Mouse (Mus musculus) megakaryocyte progenitor cell, adult 5-6 weeks (primary cell): Measurements from ENCODE around the gene Axin2. TPM values are rescaled to one million over a fixed set of nuclear protein-coding genes. Genes with fewer than 3 reads are reported as not detected.
"Not testable (repeated sequence)": the region's sequence is repeated elsewhere in the genome, so short reads cannot be mapped to it uniquely, and the experiment has no call there.

Experiments
- ATAC-seq: replicated peaks from 2 replicates; pipeline ENCODE4 v1.8.0; 2016; ENCODE audit warnings: mild to moderate bottlenecking, moderate TSS enrichment, inconsistent platforms; ENCODE audit not compliant: poor library complexity
- total RNA-seq, 2 experiments: library from RNA; stranded (forward) in 1 of 2; stranded (reverse) in 1 of 2; fragments of 157-497, 149-512 nt in 1 of 2; fragments of 200-1000 nt in 1 of 2; gene quantifications; 2 replicates each; pipeline versions ENCODE4 v1.2.3 to v1.2.4; 2015 to 2017

The Axin2 gene
- 0.49 and 0.71 TPM in 2 replicates for total RNA-seq (2015)
- total RNA-seq (2017), result 0.50 and 1.8 TPM in 2 replicates

GRCm38 (mm10) chr11:108920158-108920635, at the start of gene Axin2:
Gene Axin2, plus strand, starts transcription at chr11:108920349.
- peak; percentile 88 for ATAC-seq

DNA sequence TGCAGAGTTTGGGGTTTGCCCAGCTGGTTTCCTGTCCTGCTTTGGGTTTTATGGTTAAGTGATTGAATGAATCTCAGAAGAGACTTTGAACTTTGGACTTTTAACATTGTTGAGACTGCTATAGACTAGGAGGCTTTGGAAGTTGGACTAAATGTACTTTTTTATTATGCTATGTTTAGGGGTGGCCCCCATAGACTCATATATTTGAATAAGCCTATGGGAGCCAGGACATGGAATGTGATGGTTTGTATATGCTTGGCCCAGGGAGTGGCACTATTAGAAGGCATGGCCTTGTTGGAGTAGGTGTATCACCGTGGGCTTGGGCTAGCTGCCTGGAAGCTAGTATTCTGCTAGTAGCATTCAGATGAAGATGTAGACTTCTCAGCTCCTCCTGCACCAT, 48.9 kb upstream of the Axin2 start:
- not testable (repeated sequence) for ATAC-seq

DNA sequence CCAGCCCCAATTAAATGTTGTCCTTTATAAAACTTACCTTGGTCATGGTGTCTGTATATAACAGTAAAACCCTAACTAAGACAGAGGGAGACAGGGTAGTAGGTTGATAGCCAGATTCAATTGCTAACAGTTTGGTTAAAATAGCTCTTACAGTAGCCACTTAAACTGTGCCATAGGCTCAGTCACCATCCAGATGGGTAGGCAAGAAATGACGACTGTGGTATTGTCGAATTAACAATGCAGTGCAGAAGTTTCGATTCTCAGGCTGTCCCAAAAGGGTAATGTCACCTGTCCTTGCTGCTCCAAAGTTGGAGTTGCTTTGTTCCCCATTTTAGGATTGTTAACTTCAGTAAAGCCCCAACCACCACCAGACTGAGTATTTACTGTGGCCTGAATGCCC, 48.4 kb upstream of the Axin2 start:
- ATAC-seq, result no peak

DNA sequence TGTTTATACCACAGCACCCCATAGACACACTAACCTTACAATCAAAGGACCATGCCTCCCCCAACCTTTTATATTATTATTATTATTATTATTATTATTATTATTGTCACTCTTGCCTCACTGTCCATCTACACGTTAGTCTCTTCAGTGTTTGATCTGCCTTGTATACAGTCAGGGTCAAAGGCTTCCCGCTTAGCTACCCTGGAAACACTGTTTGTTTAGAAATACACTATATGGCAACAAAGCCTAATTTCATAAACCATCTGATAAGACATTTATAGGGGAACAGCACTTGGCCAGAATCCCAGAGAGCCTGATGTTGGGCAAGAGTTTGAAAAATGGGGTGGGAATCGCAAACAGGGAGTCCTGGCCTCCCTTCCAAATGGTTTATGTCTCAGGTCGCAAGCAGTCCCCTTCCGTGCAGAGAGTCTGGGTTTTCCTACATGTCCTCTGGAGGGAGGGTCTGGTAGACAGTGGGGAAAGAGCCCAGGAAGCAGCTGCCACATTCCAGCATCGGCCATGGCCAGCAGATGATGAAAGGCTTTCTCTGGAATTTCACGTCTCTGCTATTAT, 43.4 kb upstream of the Axin2 start:
- no peak for ATAC-seq

DNA sequence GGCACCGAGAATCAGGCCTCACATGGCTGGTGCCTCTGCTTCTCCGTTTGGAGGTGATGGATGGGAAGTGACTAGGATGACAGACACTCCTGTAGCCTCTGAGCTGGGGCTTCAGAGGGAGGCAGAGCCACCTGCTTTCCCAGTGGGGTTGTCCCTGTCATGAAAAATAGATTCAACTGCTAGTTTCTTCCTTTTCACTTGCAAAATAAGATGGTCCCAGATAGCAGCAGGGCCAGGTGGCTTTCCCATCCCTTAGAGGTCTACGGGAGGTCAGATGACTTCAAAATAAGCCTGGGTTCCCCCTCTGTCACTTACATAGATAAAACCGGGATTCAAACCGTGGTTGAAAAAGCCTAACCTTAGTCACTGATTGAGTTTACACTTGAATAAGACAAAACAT, 42.6 kb upstream of the Axin2 start:
- ATAC-seq, result no peak

DNA sequence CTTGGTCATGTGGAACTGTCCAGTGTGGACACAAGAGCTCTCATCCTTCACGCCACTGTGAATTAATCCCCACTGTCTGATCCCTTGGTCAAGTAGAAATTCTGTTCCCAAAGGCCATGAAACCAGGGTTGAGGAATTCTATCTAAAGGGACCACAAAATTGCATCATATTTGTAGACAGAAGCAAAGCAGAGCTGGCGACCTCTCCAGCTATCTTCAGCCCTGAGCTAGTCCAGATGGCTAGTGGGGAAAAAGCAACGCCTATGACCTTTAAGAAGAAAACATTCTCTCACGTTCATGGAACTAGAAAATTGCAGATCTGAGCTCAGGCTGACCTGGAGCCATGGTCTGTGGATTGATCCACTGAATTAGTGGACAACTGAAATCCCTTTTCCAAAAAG, 39.6 kb upstream of the Axin2 start:
- ATAC-seq, result no peak

DNA sequence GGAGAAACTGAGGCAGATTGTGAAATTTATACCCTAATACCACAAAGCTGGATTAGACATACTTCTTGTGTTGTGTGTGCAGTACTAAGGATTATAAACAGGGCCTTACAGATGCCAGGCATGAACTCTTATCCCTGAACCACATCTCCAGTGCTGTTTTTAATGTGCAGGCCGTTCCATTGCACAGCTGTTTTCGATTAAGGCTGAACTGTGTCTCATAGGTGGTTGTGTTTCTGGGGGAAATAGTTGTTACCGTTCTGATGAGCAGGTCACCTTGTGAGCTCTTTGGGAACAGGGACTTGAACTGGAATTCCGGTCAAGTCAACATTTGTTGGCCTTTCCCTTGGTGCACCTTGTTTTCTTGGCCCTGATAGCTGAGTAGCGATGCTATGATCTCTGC, 38.5 kb upstream of the Axin2 start:
- no peak for ATAC-seq

- ATAC-seq, result no peak
Observed at GRCm38 (mm10) chr11:108885276-108885896, 34.8 kb upstream of the Axin2 start.

GRCm38 (mm10) chr11:108886060-108886459, 34.1 kb upstream of the Axin2 start:
- 0 out of 2 replicates have a peak, but pooled peaks have one; percentile 42 for ATAC-seq

DNA sequence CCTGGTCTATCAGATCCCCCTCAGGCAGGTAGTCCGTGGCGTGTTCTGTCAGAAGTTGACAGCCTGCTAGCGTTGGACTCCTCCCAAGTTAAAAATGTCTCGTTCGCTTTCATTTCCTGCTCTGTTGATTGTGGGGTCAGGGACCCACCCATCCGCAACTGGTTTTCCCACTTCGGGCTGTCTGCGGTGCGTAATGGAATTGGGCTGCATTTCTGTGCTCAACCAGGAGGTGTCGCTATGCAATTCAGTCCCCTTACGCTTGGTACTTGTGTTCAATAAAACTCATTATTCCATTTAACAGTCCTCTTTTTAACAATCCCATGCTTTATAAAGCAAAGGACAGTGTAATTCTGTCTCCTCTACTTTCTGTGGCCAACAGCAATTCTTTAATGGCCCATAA, 31.0 kb upstream of the Axin2 start:
- no peak; the same call in 1 of the 2 replicates for ATAC-seq

DNA sequence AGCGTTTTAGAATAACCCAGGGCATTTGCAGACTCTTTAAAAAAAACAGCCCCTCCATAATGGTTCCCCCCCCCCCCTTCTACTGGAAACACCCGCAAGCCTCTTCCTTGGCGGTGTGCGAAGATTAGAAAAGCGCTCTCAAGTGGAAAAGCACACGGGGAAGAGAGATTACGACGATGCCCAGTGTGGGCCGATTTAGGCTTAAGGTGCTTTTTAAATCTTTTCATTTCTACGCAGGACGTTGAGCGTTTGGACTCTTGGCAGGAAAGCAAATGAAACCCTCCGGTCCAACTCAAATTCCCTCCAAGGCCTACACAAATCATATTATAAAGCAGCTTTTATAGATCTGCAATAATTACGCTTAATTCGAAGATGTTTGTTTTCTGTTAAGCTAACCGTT, 29.6 kb upstream of the Axin2 start:
- ATAC-seq, result no peak

- ATAC-seq, result no peak
Observed at GRCm38 (mm10) chr11:108891111-108891870, 28.9 kb upstream of the Axin2 start.

DNA sequence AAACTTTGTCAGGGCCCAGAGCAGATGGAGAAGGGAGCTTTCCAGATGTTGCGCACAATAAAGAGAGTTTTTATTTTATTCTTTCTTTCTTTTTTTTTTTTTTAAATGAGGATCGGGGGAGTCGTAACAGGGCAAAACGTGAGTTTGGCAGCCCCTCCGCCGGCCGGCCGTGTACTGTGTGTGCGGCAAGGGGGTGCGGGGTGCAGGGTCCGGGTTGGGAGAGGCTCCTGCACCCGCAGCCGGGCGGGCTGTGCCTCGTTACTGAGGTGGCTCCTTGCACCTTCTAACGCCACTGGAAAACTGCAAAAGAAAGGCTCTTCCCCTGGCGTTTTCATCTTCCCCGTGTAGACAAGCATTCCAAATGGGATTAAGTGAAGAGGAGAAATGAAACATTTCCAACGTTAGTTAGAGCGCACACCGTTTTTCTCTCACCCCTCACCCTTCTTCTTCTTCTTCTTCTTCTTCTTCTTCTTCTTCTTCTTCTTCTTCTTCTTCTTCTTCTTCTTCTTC, 28.2 kb upstream of the Axin2 start:
- no peak for ATAC-seq

- no peak for ATAC-seq
Observed at GRCm38 (mm10) chr11:108892406-108892805, 27.7 kb upstream of the Axin2 start.

DNA sequence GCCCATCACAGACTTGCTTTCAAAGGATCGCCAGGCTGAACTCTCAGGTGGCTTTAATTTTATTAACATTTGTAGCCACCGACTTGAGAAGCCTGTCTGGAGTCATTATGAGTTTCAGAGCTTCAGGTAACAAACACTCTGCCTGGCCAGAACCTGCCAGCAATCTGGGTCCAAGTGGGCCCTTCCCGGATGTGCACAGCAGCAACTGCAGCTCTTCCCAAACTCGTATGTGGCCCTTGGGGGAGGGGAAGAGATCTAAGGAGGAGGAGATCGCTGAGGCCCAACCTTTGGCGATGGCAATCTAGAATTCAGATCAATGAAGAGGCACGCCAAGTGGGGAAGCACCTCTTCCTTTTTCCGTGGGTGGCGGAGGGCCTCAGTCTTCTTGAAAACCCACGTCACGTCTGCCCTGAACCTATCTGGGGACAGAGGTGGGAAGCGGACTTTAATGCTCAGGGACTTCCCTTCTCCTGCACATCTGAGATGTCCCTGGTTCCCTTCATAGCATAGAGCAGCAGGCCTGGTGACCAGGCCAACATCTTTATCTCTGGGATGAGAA, 26.8 kb upstream of the Axin2 start:
- no peak for ATAC-seq

- ATAC-seq, result no peak
Observed at GRCm38 (mm10) chr11:108893855-108894510, 26.2 kb upstream of the Axin2 start.

DNA sequence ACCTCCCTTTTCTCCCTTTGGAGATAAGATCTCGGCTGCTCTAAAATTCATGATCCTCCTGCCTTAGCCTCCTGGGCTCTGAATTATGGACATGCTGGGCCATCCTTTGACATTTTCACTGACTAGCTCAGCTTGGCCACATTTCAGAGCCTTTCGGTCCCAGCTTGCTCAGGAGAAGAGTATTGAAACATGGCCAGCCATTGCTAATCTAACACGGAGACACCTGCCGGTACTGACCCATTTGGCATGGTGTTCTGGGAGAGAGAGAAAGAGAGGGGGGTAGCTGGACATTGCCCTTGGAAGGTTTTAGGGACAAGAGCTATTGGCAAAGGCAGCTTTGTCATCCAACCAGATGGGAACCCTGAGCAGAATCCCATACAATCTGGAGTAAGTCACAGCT, 23.1 kb upstream of the Axin2 start:
- ATAC-seq, result no peak

DNA sequence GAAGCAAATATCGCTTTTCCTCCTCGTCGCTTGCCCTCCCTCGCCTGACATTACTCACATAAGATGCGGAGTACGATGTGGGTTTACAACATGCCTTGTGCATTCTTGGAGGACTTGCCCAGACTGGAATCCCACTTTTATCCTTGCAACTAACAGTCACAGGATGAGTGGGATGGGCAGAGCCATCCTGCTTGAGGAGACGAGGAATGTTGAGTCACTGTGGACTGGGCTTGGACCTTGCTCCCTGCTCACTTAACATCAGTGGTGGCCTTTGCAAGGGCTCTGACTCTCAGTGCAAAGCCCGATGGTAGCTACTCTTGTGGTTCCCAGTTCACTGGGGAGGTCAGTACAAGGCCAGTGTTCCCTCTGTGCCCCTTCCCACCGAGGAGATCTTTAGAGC, 22.1 kb upstream of the Axin2 start:
- ATAC-seq, result no peak

DNA sequence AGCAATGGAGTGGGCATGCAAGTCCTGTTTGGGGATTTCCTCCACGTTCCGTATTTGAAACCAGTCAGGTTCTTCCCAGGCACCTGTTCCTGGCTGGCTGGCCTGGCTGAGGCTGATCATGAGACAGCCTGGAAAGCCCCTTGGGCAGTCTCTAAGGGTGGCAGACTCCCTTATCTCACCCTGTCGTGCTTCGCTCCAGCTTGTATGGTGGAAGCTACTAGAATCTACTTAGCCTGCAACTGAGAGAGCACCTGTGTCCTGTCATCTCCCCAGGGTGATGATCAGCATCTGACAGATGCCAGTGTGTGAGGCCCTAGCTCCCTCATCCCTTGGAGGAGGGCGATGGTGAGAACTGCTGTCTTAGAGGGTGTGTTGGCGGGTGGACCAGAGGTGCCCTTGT, 21.7 kb upstream of the Axin2 start:
- no peak for ATAC-seq

GRCm38 (mm10) chr11:108900718-108901488, 19.2 kb upstream of the Axin2 start:
- ATAC-seq, result no peak
